Mouse (Mus musculus) midbrain, embryonic 12.5 days (tissue): ENCODE measurements at regions not wholly inside any gene's neighbourhood (a gene's known extent, or its start where the extent isn't known, plus 50 kb on each side); places are given as distances from the start of the nearest gene placed in this dataset.
A peak's percentile ranks its signal among the peaks of the same experiment; 100 is the strongest.
"Not testable (repeated sequence)": the region's sequence is repeated elsewhere in the genome, so short reads cannot be mapped to it uniquely, and the experiment has no call there.

Source experiments
- ATAC-seq: fragments of 200-750 bp; cut with Nextera tagmentation; 2 replicates; pipeline ENCODE4 v1.8.0; 2017; ENCODE audit warnings: low read depth, moderate TSS enrichment, moderate library complexity; ENCODE audit not compliant: low FRiP score
- H3K27ac ChIP-seq: fragments of 300-500 bp; sonication (generic); replicated peaks from 2 replicates; pipeline ENCODE4 v1.5.1; 2016; ENCODE audit warnings: mild to moderate bottlenecking
- H3K27me3 ChIP-seq: fragments of 300-500 bp; sonication (generic); 2 replicates; pipeline ENCODE4 v1.6.1; 2016; ENCODE audit warnings: mild to moderate bottlenecking
- H3K36me3 ChIP-seq: fragments of 300-500 bp; sonication (generic); 2 replicates; pipeline ENCODE4 v1.6.1; 2016
- H3K4me1 ChIP-seq: fragments of 300-500 bp; sonication (generic); 2 replicates; pipeline ENCODE4 v1.6.1; 2016
- H3K4me2 ChIP-seq: fragments of 300-500 bp; sonication (generic); replicated peaks from 2 replicates; pipeline ENCODE4 v1.6.1; 2016; ENCODE audit warnings: mild to moderate bottlenecking, moderate library complexity
- H3K4me3 ChIP-seq: fragments of 300-500 bp; sonication (generic); 2 replicates; pipeline ENCODE4 v1.5.1; 2016; ENCODE audit warnings: mild to moderate bottlenecking
- H3K9ac ChIP-seq: fragments of 300-500 bp; sonication (generic); replicated peaks from 2 replicates; pipeline ENCODE4 v1.6.1; 2016; ENCODE audit warnings: mild to moderate bottlenecking, moderate library complexity
- H3K9me3 ChIP-seq: fragments of 300-500 bp; sonication (generic); 2 replicates; pipeline ENCODE4 v1.6.1; 2016; ENCODE audit warnings: mild to moderate bottlenecking
- WGBS: fragments of 180-500 bp; shearing (Covaris S2); methylation state at CpG from one replicate; pipeline ENCODE4 v1.1.7; 2016; 5-methylcytosine and 5-hydroxymethylcytosine counted together

GRCm38 (mm10) chr4:84151247-84151646, 523.8 kb downstream of the Bnc2 start:
- no peaks in the 10 kb centered on the region for H3K9me3 ChIP-seq
- no peak overlapping the region for H3K27ac ChIP-seq
- H3K36me3 ChIP-seq = no peaks in the 10 kb centered on the region
- no peak overlapping the region for H3K9ac ChIP-seq
- ATAC-seq = no peak
- peaks cover 13% of the 10 kb centered on the region for H3K27me3 ChIP-seq
- no peak overlapping the region for H3K4me3 ChIP-seq
- peaks cover 6% of the 10 kb centered on the region; the same call in 1 of the 2 replicates for H3K4me1 ChIP-seq
- H3K4me2 ChIP-seq = no peak overlapping the region
- 87% methylated on average over 9 of the region's 9 CpGs for WGBS

GRCm38 (mm10) chr4:84151971-84152450, 523.1 kb downstream of the Bnc2 start:
- no peak overlapping the region for H3K4me2 ChIP-seq

GRCm38 (mm10) chr4:84153571-84153970, 521.5 kb downstream of the Bnc2 start:
- ATAC-seq = no peak
- no peaks in the 10 kb centered on the region for H3K9me3 ChIP-seq
- H3K4me1 ChIP-seq = peaks cover 6% of the 10 kb centered on the region; the same call in 1 of the 2 replicates
- H3K4me2 ChIP-seq = no peak overlapping the region
- WGBS = 94% methylated on average over 9 of the region's 9 CpGs
- no peaks in the 10 kb centered on the region for H3K36me3 ChIP-seq
- no peak overlapping the region for H3K27ac ChIP-seq
- no peak overlapping the region for H3K4me3 ChIP-seq
- no peak overlapping the region for H3K9ac ChIP-seq
- peaks cover 13% of the 10 kb centered on the region for H3K27me3 ChIP-seq

More at GRCm38 (mm10) chr4:84151971-84152450, 523.1 kb downstream of the Bnc2 start:
- peaks cover 13% of the 10 kb centered on the region for H3K27me3 ChIP-seq
- no peak overlapping the region for H3K4me3 ChIP-seq
- no peak for ATAC-seq
- H3K27ac ChIP-seq = no peak overlapping the region
- H3K4me1 ChIP-seq = peaks cover 6% of the 10 kb centered on the region; the same call in 1 of the 2 replicates
- whole genome bisulfite sequencing = 71% methylated on average over 6 of the region's 6 CpGs
- H3K36me3 ChIP-seq = no peaks in the 10 kb centered on the region
- no peaks in the 10 kb centered on the region for H3K9me3 ChIP-seq
- H3K9ac ChIP-seq = no peak overlapping the region

GRCm38 (mm10) chr4:84157911-84158647, 517.0 kb downstream of the Bnc2 start:
- H3K27ac ChIP-seq = no peak overlapping the region
- H3K9ac ChIP-seq = no peak overlapping the region
- H3K4me3 ChIP-seq = no peak overlapping the region
- H3K27me3 ChIP-seq = no peaks in the 10 kb centered on the region; the same call in 1 of the 2 replicates
- 88% methylated on average over 5 of the region's 5 CpGs for WGBS
- H3K4me2 ChIP-seq = no peak overlapping the region
- no peak for ATAC-seq
- no peaks in the 10 kb centered on the region for H3K36me3 ChIP-seq
- H3K4me1 ChIP-seq = no peaks in the 10 kb centered on the region
- H3K9me3 ChIP-seq = no peaks in the 10 kb centered on the region

GRCm38 (mm10) chr4:84163362-84163761, 511.7 kb downstream of the Bnc2 start:
- no peak for ATAC-seq
- Histone ChIP-seq H3K9me3 (no peaks in the 10 kb centered on the region), H3K4me2 (no peak overlapping the region), H3K27ac (no peak overlapping the region), H3K4me1 (no peaks in the 10 kb centered on the region), H3K27me3 (peaks cover 20% of the 10 kb centered on the region), H3K4me3 (no peak overlapping the region), H3K36me3 (no peaks in the 10 kb centered on the region), H3K9ac (no peak overlapping the region)
- WGBS = 89% methylated on average over 6 of the region's 6 CpGs

GRCm38 (mm10) chr4:84165256-84165655, 509.8 kb downstream of the Bnc2 start:
- peaks cover 29% of the 10 kb centered on the region for H3K27me3 ChIP-seq
- H3K4me1 ChIP-seq = no peaks in the 10 kb centered on the region
- H3K27ac ChIP-seq = no peak overlapping the region
- ATAC-seq = no peak
- H3K4me3 ChIP-seq = no peak overlapping the region
- H3K36me3 ChIP-seq = no peaks in the 10 kb centered on the region
- WGBS = 88% methylated on average over 3 of the region's 3 CpGs
- no peak overlapping the region for H3K4me2 ChIP-seq
- H3K9ac ChIP-seq = no peak overlapping the region
- H3K9me3 ChIP-seq = no peaks in the 10 kb centered on the region; the same call in 1 of the 2 replicates

GRCm38 (mm10) chr4:84172841-84173240, 502.2 kb downstream of the Bnc2 start:
- H3K9me3 ChIP-seq = no peaks in the 10 kb centered on the region; the same call in 1 of the 2 replicates
- no peaks in the 10 kb centered on the region for H3K36me3 ChIP-seq
- no peak overlapping the region for H3K27ac ChIP-seq
- H3K4me3 ChIP-seq = no peak overlapping the region
- H3K27me3 ChIP-seq = peaks cover 56% of the 10 kb centered on the region
- ATAC-seq = peak; percentile 89
- 15% methylated on average over 6 of the region's 6 CpGs for WGBS
- H3K4me2 ChIP-seq = 0 out of 2 replicates have a peak overlapping the region, but pooled peaks have one; percentile 1
- H3K9ac ChIP-seq = no peak overlapping the region
- H3K4me1 ChIP-seq = peaks cover 25% of the 10 kb centered on the region

- Histone ChIP-seq H3K27me3 (peaks cover 56% of the 10 kb centered on the region), H3K4me3 (no peak overlapping the region), H3K9ac (no peak overlapping the region), H3K4me1 (peaks cover 26% of the 10 kb centered on the region), H3K36me3 (no peaks in the 10 kb centered on the region), H3K9me3 (no peaks in the 10 kb centered on the region; the same call in 1 of the 2 replicates), H3K27ac (no peak overlapping the region), H3K4me2 (no peak overlapping the region)
- 51% methylated on average over 2 of the region's 2 CpGs for WGBS
- ATAC-seq = no peak
Measured at GRCm38 (mm10) chr4:84173441-84173840, 501.6 kb downstream of the Bnc2 start.

GRCm38 (mm10) chr4:84176457-84176856, 498.6 kb downstream of the Bnc2 start:
- not testable (repeated sequence) for H3K4me3 ChIP-seq, ATAC-seq, H3K27ac ChIP-seq, H3K4me2 ChIP-seq, H3K9ac ChIP-seq, H3K36me3 ChIP-seq, H3K9me3 ChIP-seq
- Histone ChIP-seq H3K4me1 (peaks cover 26% of the 10 kb centered on the region), H3K27me3 (peaks cover 55% of the 10 kb centered on the region)
- WGBS = 98% methylated on average over 6 of the region's 6 CpGs

- Histone ChIP-seq H3K27ac (no peak overlapping the region), H3K4me2 (no peak overlapping the region), H3K27me3 (peaks cover 47% of the 10 kb centered on the region), H3K4me3 (no peak overlapping the region), H3K36me3 (no peaks in the 10 kb centered on the region), H3K4me1 (peaks cover 19% of the 10 kb centered on the region), H3K9ac (no peak overlapping the region), H3K9me3 (no peaks in the 10 kb centered on the region)
- no peak for ATAC-seq
- 9% methylated on average over 3 of the region's 3 CpGs for WGBS
Measured at GRCm38 (mm10) chr4:84177827-84178226, 497.2 kb downstream of the Bnc2 start.

- no peaks in the 10 kb centered on the region for H3K4me1 ChIP-seq
- H3K36me3 ChIP-seq = no peaks in the 10 kb centered on the region
- no peak for ATAC-seq
- peaks cover 16% of the 10 kb centered on the region for H3K27me3 ChIP-seq
- no peak overlapping the region for H3K27ac ChIP-seq
- no peak overlapping the region for H3K9ac ChIP-seq
- H3K4me3 ChIP-seq = no peak overlapping the region
- H3K9me3 ChIP-seq = no peaks in the 10 kb centered on the region
- no peak overlapping the region for H3K4me2 ChIP-seq
- 89% methylated on average over 4 of the region's 4 CpGs for WGBS
Measured at GRCm38 (mm10) chr4:84184436-84184835, 490.6 kb downstream of the Bnc2 start.

- Histone ChIP-seq H3K27ac (no peak overlapping the region), H3K4me3 (no peak overlapping the region), H3K27me3 (peaks cover 16% of the 10 kb centered on the region), H3K4me2 (no peak overlapping the region), H3K36me3 (no peaks in the 10 kb centered on the region), H3K9me3 (no peaks in the 10 kb centered on the region), H3K9ac (no peak overlapping the region), H3K4me1 (no peaks in the 10 kb centered on the region)
- WGBS = 92% methylated on average over 6 of the region's 6 CpGs
- ATAC-seq = no peak
Measured at GRCm38 (mm10) chr4:84184844-84185243, 490.2 kb downstream of the Bnc2 start.
